Mouse (Mus musculus) forebrain, embryonic 14.5 days (tissue): ENCODE measurements around the gene Glis3. TPM values are rescaled to one million over a fixed set of nuclear protein-coding genes. Genes with fewer than 3 reads are reported as not detected.

ENCODE experiments used
- ATAC-seq: fragments of 200-750 bp; cut with Nextera tagmentation; 2 replicates; pipeline ENCODE4 v1.8.0; 2017; ENCODE audit warnings: mild to moderate bottlenecking, moderate library complexity
- DNase-seq: peaks from one replicate; pipeline ENCODE4 v3.0.0-alpha.2; 2015; ENCODE audit warnings: low spot score
- H3K27ac ChIP-seq: fragments of 300-500 bp; sonication (generic); 2 replicates; pipeline ENCODE4 v1.5.1; 2014; ENCODE audit warnings: low read depth, mild to moderate bottlenecking, control low read depth, low read length, moderate library complexity
- H3K27me3 ChIP-seq: fragments of 300-500 bp; sonication (generic); replicated peaks from 2 replicates; pipeline ENCODE4 v1.6.1; 2014; ENCODE audit warnings: low read length, control low read depth, mixed read lengths; ENCODE audit not compliant: control insufficient read depth, insufficient read depth
- H3K36me3 ChIP-seq: fragments of 300-500 bp; sonication (generic); 2 replicates; pipeline ENCODE4 v1.6.1; 2014; ENCODE audit warnings: low read length, control low read depth; ENCODE audit not compliant: control insufficient read depth, insufficient read depth
- H3K4me1 ChIP-seq: fragments of 300-500 bp; sonication (generic); 2 replicates; pipeline ENCODE4 v1.6.1; 2014; ENCODE audit warnings: antibody characterized with exemption, low read length, control low read depth; ENCODE audit not compliant: control insufficient read depth, insufficient read depth
- H3K4me2 ChIP-seq: fragments of 300-500 bp; sonication (generic); 2 replicates; pipeline ENCODE4 v1.6.1; 2014; ENCODE audit warnings: mild to moderate bottlenecking, control low read depth, low read length
- H3K4me3 ChIP-seq: fragments of 300-500 bp; sonication (generic); 2 replicates; pipeline ENCODE4 v1.5.1; 2014; ENCODE audit warnings: low read depth, low read length, control low read depth
- H3K9ac ChIP-seq: fragments of 300-500 bp; sonication (generic); 2 replicates; pipeline ENCODE4 v1.6.1; 2014; ENCODE audit warnings: mild to moderate bottlenecking, low read length, control low read depth, moderate library complexity
- H3K9me3 ChIP-seq: fragments of 300-500 bp; sonication (generic); replicated peaks from 2 replicates; pipeline ENCODE4 v1.6.1; 2016; ENCODE audit warnings: low read length, control low read depth, mixed read lengths; ENCODE audit not compliant: control insufficient read depth
- WGBS: fragments of 180-500 bp; shearing (Covaris S2); extraction: QIAGEN DNeasy Blood & Tissue Kit; methylation state at CpG from one replicate; pipeline ENCODE4 v1.1.7; 2014; 5-methylcytosine and 5-hydroxymethylcytosine counted together
- polyA plus RNA-seq: library from polyadenylated mRNA; unstranded; fragments of >200 nt; fragmentation: Nextera tagmentation; extraction: Ambion mirVana; gene quantifications from 2 replicates; pipeline ENCODE4 v1.2.1, GENCODE M21; 2014

Gene Glis3
- polyA plus RNA-seq, 1 experiment from 2014 or later = 0.46 TPM

GRCm38 (mm10) chr19:28516487-28516886 is 163.4 kb downstream of the Glis3 start:
- H3K27me3 ChIP-seq = no peaks in the 10 kb centered on the region
- 26% methylated on average over 6 of the region's 6 CpGs for WGBS

GRCm38 (mm10) chr19:28512475-28512874 is 167.4 kb downstream of the Glis3 start:
- 0 out of 2 replicates have a peak, but pooled peaks cover under 1% of the 10 kb centered on the region for H3K4me1 ChIP-seq
- no peaks in the 10 kb centered on the region for H3K36me3 ChIP-seq
- H3K4me3 ChIP-seq = no peak overlapping the region
- WGBS = 87% methylated on average over 11 of the region's 11 CpGs
- H3K27ac ChIP-seq = no peak overlapping the region
- ATAC-seq (no peak), DNase-seq (no peak)
- H3K4me2 ChIP-seq = no peak overlapping the region
- H3K9ac ChIP-seq = no peak overlapping the region
- no peaks in the 10 kb centered on the region for H3K9me3 ChIP-seq
- H3K27me3 ChIP-seq = no peaks in the 10 kb centered on the region

More at GRCm38 (mm10) chr19:28516487-28516886, 163.4 kb downstream of the Glis3 start:
- ATAC-seq = no peak
- no peak for DNase-seq
- Histone ChIP-seq H3K36me3 (no peaks in the 10 kb centered on the region), H3K4me2 (no peak overlapping the region), H3K4me1 (0 out of 2 replicates have a peak, but pooled peaks cover 3% of the 10 kb centered on the region), H3K4me3 (no peak overlapping the region), H3K9me3 (no peaks in the 10 kb centered on the region), H3K27ac (no peak overlapping the region), H3K9ac (no peak overlapping the region)

GRCm38 (mm10) chr19:28511910-28512309 is 168.0 kb downstream of the Glis3 start:
- DNase-seq (no peak), ATAC-seq (no peak)
- no peak overlapping the region for H3K4me3 ChIP-seq
- H3K4me1 ChIP-seq = no peaks in the 10 kb centered on the region
- H3K4me2 ChIP-seq = no peak overlapping the region
- H3K36me3 ChIP-seq = no peaks in the 10 kb centered on the region
- WGBS = 87% methylated on average over 1 of the region's 1 CpGs
- no peak overlapping the region for H3K27ac ChIP-seq
- H3K9ac ChIP-seq = no peak overlapping the region
- no peaks in the 10 kb centered on the region for H3K9me3 ChIP-seq
- no peaks in the 10 kb centered on the region for H3K27me3 ChIP-seq

GRCm38 (mm10) chr19:28505376-28505775 is 174.5 kb downstream of the Glis3 start:
- Histone ChIP-seq H3K27ac (no peak overlapping the region), H3K27me3 (no peaks in the 10 kb centered on the region), H3K4me1 (no peaks in the 10 kb centered on the region), H3K4me3 (no peak overlapping the region), H3K4me2 (no peak overlapping the region), H3K36me3 (no peaks in the 10 kb centered on the region), H3K9me3 (no peaks in the 10 kb centered on the region), H3K9ac (no peak overlapping the region)
- DNase-seq (no peak), ATAC-seq (no peak)
- WGBS = 70% methylated on average over 6 of the region's 6 CpGs

GRCm38 (mm10) chr19:28503011-28503410 is 176.9 kb downstream of the Glis3 start:
- Histone ChIP-seq H3K27me3 (no peaks in the 10 kb centered on the region), H3K9ac (no peak overlapping the region), H3K9me3 (no peaks in the 10 kb centered on the region), H3K4me2 (no peak overlapping the region), H3K27ac (no peak overlapping the region), H3K4me3 (no peak overlapping the region), H3K36me3 (no peaks in the 10 kb centered on the region), H3K4me1 (no peaks in the 10 kb centered on the region)
- no peak for ATAC-seq
- no peak for DNase-seq
- 70% methylated on average over 12 of the region's 12 CpGs for WGBS

DNA sequence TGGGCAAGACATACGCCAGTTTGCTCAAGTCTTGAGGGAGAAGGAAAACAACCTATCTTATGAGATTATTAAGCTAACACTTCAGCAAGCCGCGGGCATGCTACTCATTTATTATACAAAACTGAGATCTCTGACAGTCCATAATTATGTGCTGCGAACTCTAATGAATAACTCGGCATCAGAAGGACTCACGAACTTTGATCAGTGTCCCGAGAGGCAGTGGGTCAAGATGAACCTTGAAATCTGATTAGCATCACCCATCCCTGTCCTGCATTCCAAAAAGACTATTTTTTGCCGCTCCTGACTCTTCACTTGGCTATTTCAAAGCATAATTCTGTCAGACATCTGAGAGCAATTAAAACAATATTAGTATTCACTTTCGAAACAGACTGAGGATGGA is 178.9 kb downstream of the Glis3 start:
- Histone ChIP-seq H3K9ac (no peak overlapping the region), H3K4me1 (no peaks in the 10 kb centered on the region), H3K27me3 (no peaks in the 10 kb centered on the region), H3K4me2 (no peak overlapping the region), H3K27ac (no peak overlapping the region), H3K9me3 (no peaks in the 10 kb centered on the region), H3K4me3 (no peak overlapping the region), H3K36me3 (no peaks in the 10 kb centered on the region)
- ATAC-seq = no peak
- 82% methylated on average over 9 of the region's 9 CpGs for WGBS
- no peak for DNase-seq

GRCm38 (mm10) chr19:28500505-28500904 is 179.4 kb downstream of the Glis3 start:
- H3K27ac ChIP-seq = no peak overlapping the region
- H3K9me3 ChIP-seq = no peaks in the 10 kb centered on the region
- no peak overlapping the region for H3K9ac ChIP-seq
- H3K36me3 ChIP-seq = no peaks in the 10 kb centered on the region
- ATAC-seq (no peak), DNase-seq (no peak)
- no peaks in the 10 kb centered on the region for H3K27me3 ChIP-seq
- H3K4me1 ChIP-seq = no peaks in the 10 kb centered on the region
- WGBS = 85% methylated on average over 14 of the region's 14 CpGs
- H3K4me2 ChIP-seq = no peak overlapping the region
- no peak overlapping the region for H3K4me3 ChIP-seq

DNA sequence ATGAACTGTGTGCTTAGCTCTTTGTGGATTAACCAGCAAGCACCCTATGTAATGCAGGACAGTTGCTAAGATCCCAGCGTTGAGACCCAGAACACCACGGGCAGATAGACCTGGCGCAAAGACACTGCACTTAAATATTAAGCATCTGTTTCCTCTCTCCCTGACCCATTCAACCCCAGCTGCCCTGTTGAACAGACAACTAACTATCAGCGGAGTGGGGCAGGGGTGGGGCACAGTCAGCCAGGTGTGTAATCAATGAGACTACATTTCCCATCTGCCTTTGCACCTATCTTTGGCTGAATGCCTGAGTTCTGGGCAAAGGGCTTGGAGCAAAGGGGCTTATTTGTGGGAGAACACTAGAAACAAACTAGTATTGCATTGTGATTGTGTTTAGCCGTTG is 180.1 kb downstream of the Glis3 start:
- WGBS = 91% methylated on average over 5 of the region's 5 CpGs
- no peaks in the 10 kb centered on the region for H3K9me3 ChIP-seq
- ATAC-seq (no peak), DNase-seq (no peak)
- no peaks in the 10 kb centered on the region for H3K4me1 ChIP-seq
- H3K4me3 ChIP-seq = no peak overlapping the region
- no peak overlapping the region for H3K9ac ChIP-seq
- H3K4me2 ChIP-seq = no peak overlapping the region
- H3K27ac ChIP-seq = no peak overlapping the region
- H3K27me3 ChIP-seq = no peaks in the 10 kb centered on the region
- H3K36me3 ChIP-seq = no peaks in the 10 kb centered on the region

GRCm38 (mm10) chr19:28495926-28496325 is 184.0 kb downstream of the Glis3 start:
- peak; percentile 49 for DNase-seq

More at GRCm38 (mm10) chr19:28495926-28496325, 184.0 kb downstream of the Glis3 start:
- H3K4me1 ChIP-seq = no peaks in the 10 kb centered on the region
- no peak overlapping the region for H3K4me2 ChIP-seq
- H3K9me3 ChIP-seq = no peaks in the 10 kb centered on the region
- WGBS = 61% methylated on average over 6 of the region's 6 CpGs
- H3K27me3 ChIP-seq = no peaks in the 10 kb centered on the region
- H3K27ac ChIP-seq = no peak overlapping the region
- no peaks in the 10 kb centered on the region for H3K36me3 ChIP-seq
- no peak overlapping the region for H3K9ac ChIP-seq
- ATAC-seq = no peak
- H3K4me3 ChIP-seq = no peak overlapping the region
